Mouse (Mus musculus): ENCODE data around the gene Pianp.

DNA sequence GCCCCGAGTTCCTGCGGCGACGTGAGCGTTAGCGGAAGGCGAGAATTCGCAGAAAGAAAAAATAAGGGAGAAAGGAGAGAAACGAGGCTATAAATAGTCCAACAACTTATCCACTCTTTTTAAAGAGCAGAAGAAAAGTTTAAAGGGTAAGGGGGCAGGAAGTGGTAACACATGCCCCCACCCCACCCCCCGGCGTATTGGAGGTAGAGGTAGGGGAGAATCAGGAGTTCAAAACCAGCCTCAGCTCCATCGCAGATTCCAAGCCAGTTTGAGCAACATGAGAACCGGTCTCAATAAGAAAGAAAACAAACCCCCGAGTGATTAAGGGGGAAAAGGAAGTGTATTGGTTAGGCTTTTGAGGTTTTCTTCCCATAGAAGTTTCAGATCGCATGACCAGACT lies 30.7 kb upstream of the Pianp start:
- TF ChIP-seq HCFC1 (IDR thresholded peaks at IDR 0.05; ENCODE audit: borderline replicate concordance, insufficient read depth, low read length): no peak
- TF ChIP-seq ZNF384 (IDR thresholded peaks at IDR 0.05; ENCODE audit: low read depth, low read length): no peak

All from ES-E14 (cell line).